Mouse (Mus musculus) heart, postnatal 25 days (tissue): ENCODE data around the gene Zfp948. TPM values are rescaled to one million over a fixed set of nuclear protein-coding genes. Genes with fewer than 3 reads are reported as not detected.
A peak's percentile ranks its signal among the peaks of the same experiment; 100 is the strongest.

Experiments
- DNase-seq: peaks from one replicate; pipeline ENCODE4 v3.0.0; 2022; ENCODE audit warnings: low spot score
- intact Hi-C: fragments of 180-260 bp; cut with DNase I; formaldehyde crosslinking; loops from one replicate; pipeline ENCODE4 v1.15.1; 2025
- total RNA-seq, 2 experiments: library from RNA; stranded (reverse); gene quantifications; 2 replicates each; pipeline ENCODE4 v1.2.3; 2021

Zfp948 gene
- 1 to 10 TPM; 3.2 TPM for total RNA-seq

- intact Hi-C loops = loop anchor here (1.0 kb wide), 1 partner anchor 32 kb away; the partner anchor contains the start of gene Zfp52
- DNase-seq = peak; percentile 83
Observed at GRCm38 (mm10) chr17:21566728-21567349, at the start of gene Zfp948. Zfp948 (plus strand) TSS chr17:21567008.

DNA sequence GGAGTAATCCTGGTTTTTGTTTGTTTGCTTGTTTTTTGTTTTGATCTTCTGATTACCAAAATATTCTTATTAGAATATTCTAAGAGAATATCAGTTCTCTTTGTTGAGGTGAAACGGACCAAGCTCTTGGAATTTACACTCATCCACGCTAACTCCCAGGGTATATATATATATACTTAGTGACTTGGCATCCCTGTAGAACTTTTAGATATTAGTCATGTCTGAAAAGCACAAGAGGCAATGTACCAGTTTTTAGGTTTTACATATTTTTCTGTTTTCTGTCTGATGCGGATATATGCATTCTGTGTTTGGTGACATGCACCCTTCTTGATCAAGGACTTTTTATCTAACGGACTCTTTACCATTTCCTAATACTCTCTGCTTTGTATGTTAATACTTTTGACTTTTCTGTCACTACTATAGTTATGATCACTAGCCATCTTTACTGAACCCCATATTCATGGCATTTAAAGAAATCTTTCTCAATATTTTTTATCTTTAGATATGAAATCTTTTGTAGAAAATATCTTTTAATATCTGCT is 49.6 kb upstream of the Zfp948 start:
- no peak for DNase-seq
- intact Hi-C loops = loop anchor here (2.0 to 5.0 kb wide), 3 partner anchors 16 to 285 kb away; partner anchors contain the start of gene Zfp54

- DNase-seq = no peak
Observed at GRCm38 (mm10) chr17:21526270-21526669, 40.5 kb upstream of the Zfp948 start.

GRCm38 (mm10) chr17:21530645-21531330 is 36.0 kb upstream of the Zfp948 start:
- no peak for DNase-seq
- intact Hi-C loops = loop anchor here (10.0 kb wide), 1 partner anchor 586 kb away; the partner anchor contains the start of gene Ppp2r1a

More at GRCm38 (mm10) chr17:21526270-21526669, 40.5 kb upstream of the Zfp948 start:
- intact Hi-C loops = no loop called here

DNA sequence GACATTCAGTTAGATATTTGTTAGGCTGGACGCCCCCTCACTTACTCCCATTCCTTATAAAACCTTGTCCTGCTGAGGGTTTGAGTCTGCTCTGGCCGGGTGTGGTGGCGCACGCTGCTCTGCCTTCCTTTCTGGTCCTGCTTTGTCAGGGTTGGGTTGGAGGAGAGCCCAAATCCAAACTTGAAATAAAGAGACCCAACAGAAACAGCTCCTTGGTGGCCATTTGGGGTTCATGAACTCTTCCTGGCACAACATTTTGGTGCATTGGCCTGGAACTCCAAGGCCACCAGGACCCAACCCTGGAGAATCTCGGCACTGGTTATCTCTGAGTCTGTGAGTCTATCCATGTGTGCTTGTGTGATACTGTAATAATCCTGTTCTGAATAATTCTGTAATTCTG is 35.2 kb upstream of the Zfp948 start:
- intact Hi-C loops = loop anchor here (2.0 to 10.0 kb wide), 2 partner anchors 15 to 587 kb away; partner anchors contain the start of gene Ppp2r1a
- DNase-seq = no peak

GRCm38 (mm10) chr17:21532101-21532951 is 34.5 kb upstream of the Zfp948 start:
- intact Hi-C loops = loop anchor here (2.0 to 10.0 kb wide), 2 partner anchors 16 to 588 kb away; partner anchors contain the start of gene Ppp2r1a
- peak; percentile 53 for DNase-seq

DNA sequence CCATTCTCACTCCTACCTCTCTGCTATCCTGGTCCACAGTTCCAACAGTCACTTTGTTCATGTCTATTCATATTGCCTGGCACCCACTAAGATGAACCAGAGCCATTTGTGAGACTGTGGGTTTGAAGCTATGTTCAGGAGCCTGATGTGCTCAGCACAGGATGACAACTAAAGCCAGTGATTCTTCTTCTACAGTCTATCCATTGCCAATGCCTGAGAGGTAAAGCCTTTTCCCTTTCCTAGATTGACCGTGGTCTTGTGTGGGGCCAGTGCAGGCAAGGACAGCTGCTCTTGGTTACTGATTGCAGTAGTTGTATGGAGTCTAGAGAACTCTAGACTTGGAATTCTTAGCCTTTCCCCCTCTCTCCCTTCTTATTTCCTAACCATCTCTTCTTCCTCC is 32.8 kb upstream of the Zfp948 start:
- intact Hi-C loops = loop anchor here (2.0 to 10.0 kb wide), 2 partner anchors 17 to 589 kb away; partner anchors contain the start of gene Ppp2r1a
- no peak for DNase-seq

GRCm38 (mm10) chr17:21534460-21535095 is 32.2 kb upstream of the Zfp948 start:
- intact Hi-C loops = loop anchor here (1.0 to 10.0 kb wide), 2 partner anchors 32 to 590 kb away; partner anchors contain the start of gene Ppp2r1a
- DNase-seq = no peak

DNA sequence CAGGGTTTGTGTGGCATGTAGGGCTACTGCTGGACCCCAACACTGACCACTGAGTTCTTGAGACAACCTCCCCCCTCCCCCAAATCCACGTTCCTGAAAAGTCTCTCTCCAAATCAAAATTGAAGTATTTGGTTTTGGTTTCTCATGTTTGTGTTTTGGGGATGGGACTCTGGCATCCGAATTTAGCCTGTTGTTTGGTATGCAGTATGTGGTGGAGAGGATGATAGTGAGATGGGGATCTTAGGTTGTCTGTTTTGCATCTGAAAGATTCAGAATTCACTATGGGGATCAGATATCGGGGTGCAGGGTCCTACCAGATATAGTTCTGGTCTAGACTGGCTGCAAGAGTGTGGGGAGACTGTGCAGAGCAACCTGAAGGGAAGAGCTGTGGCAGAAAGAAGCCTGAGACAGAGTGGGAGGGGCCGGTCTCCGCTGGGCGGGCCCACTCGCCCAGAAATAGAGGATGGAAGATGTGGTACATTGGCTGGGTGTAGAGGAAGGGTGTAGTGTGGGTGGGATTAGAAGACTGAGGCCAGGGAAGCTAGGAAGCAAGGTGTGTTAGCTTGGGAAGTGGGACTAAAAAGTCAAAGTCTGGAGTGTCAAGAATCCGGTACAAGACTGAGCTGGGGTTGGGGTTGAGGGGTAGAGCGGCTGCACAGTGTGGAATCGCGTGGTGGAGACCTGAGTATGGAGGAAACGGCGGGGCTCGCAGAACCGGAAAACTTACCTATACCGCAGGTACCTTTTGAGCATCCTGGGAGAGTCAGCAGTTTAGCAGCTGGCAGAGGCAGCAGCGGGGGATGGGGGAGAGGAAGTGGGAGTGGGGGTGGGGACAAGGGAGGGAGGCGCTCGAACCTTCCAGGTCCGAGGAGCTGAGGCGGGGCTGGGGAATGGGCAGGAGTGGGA is 31.5 kb upstream of the Zfp948 start, which contains the start of gene Zfp52:
Gene Zfp52 (plus strand): TSS at position 444 of the 906 bp plus-strand sequence.
- intact Hi-C loops = loop anchor here (1.0 to 10.0 kb wide), 2 partner anchors 31 to 591 kb away; partner anchors contain the start of gene Ppp2r1a
- DNase-seq = peak; percentile 49

DNA sequence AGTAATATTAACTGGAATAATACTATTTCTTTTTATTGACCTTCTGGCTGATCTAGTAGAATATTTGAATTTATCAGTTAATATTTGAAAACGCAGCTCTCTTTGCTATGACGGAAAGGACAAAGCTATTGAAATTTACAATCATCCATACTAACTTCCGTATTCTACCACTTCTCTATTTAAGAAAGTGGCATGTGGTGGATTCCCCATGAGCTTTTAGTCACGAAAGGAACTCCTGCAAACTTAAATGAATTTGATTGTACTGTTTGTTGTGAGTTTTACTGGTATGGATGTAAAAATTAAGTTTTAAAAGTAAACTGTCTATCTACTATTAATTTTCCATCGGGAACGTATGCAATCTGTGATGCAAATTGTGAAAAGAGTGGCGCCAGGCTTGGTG is 30.7 kb upstream of the Zfp948 start:
- no peak for DNase-seq
- intact Hi-C loops = loop anchor here (10.0 kb wide), 1 partner anchor 591 kb away; the partner anchor contains the start of gene Ppp2r1a

DNA sequence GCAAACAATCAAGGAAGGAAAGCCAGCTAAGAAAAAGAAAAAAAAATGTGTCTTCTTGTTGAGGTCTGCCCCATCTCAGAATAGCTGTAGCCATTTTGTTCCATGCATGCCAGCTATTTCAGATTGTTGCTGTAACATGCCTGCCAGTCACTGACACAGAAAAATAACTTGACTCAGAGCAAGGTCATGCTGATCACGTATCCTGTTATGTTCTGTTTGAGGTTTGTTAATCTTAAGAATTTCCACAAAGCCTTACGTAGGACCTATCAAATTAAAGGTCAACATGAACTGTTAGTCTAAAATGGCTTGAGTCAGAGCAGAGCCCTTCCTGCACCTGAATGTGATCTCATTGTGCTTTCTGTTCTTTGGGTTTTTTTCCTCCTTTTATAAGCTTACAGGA is 30.1 kb upstream of the Zfp948 start:
- no peak for DNase-seq
- intact Hi-C loops = loop anchor here (10.0 kb wide), 1 partner anchor 592 kb away; the partner anchor contains the start of gene Ppp2r1a

DNA sequence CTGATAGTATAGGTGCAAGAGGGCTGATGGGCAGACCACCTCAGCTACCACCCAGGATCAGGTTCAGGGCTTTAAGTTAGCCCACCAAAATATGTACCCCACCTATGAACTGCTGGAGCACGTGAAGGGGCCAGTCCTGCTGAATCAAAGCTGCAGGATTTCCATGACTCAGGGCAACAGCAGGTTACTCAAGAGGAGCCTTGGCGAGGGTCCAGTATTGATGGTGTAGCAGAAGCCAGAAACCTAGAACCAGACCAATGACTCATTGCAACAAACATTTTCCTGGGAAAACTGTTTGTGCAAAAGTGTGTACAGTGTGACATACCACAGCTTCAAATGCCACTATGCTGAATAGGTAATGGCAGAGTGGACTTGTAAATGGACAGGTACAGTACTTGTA is 9.0 kb upstream of the Zfp948 start:
- intact Hi-C loops = no loop called here
- no peak for DNase-seq

- DNase-seq = peak; percentile 7
- intact Hi-C loops = loop anchor here (1.0 kb wide), 1 partner anchor 31 kb away; the partner anchor contains the start of gene Zfp52
Observed at GRCm38 (mm10) chr17:21566220-21566619, 588 bp upstream of the Zfp948 start.

DNA sequence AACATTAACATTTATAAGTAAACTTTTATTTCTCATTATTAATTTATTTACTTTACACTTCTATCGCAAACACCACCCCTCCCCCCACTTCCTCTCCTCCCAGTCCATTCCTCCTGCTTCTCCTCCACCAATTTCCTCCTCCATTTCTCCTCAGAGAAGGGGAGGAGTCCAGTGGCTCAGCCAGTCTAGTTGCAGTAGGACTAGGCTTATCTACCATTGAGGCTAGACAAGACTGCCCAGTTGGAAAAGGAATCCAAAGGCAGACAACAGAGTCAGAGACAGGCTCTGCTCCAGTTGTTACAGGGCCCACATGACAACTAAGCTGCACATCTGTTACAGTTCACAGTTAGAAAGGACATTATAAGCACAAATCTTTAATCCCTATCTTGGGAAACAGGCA is 888 bp downstream of the Zfp948 start:
- DNase-seq = no peak
- intact Hi-C loops = no loop called here

DNA sequence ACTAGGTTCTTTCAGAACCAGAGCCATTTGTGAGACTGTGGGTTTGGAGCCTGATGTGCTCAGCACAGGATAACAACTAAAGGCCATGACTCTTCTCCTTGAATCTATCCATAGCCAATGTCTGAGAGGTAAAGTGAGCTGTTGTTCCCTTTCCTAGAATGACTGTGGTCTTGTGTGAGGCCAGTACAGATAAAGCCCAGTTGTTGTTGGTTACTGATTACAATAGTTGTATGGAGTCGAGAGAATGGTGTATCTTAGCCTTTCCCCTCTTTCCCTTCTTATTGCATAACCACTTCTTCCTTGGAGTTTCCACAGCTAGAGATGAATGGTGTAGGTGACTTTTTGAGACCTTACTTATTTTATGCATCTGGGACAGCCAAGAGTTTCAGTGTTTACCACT is 12.3 kb downstream of the Zfp948 start:
- intact Hi-C loops = no loop called here
- no peak for DNase-seq

- intact Hi-C loops = loop anchor here (2.0 kb wide), 1 partner anchor 349 kb away; no protein-coding TSS in a partner anchor
- DNase-seq = no peak
Observed at GRCm38 (mm10) chr17:21579493-21580175, 12.8 kb downstream of the Zfp948 start.

GRCm38 (mm10) chr17:21585521-21585920 is 18.7 kb downstream of the Zfp948 start:
- no peak for DNase-seq
- intact Hi-C loops = no loop called here
